Mouse (Mus musculus) left cerebral cortex, postnatal 36 days (tissue): ENCODE results near the gene Vps50. TPM values are rescaled to one million over a fixed set of nuclear protein-coding genes. Genes with fewer than 3 reads are reported as not detected.
A peak's percentile ranks its signal among the peaks of the same experiment; 100 is the strongest.

Experiments
- DNase-seq, 2 experiments: peaks; one replicate each; pipeline ENCODE4 v3.0.0; 2021 to 2022; ENCODE audit warnings: low spot score in 2 of 2, mixed read lengths in 1 of 2
- intact Hi-C: fragments of 180-260 bp; cut with DNase I; formaldehyde crosslinking; loops from one replicate; pipeline ENCODE4 v1.15.1; 2025
- total RNA-seq, 2 experiments: library from RNA; stranded (reverse); gene quantifications; 2 replicates each; pipeline ENCODE4 v1.2.3; 2021

Vps50 gene
- total RNA-seq, 2 experiments from 2014 or later, result 55.0 to 57.5 TPM

DNA sequence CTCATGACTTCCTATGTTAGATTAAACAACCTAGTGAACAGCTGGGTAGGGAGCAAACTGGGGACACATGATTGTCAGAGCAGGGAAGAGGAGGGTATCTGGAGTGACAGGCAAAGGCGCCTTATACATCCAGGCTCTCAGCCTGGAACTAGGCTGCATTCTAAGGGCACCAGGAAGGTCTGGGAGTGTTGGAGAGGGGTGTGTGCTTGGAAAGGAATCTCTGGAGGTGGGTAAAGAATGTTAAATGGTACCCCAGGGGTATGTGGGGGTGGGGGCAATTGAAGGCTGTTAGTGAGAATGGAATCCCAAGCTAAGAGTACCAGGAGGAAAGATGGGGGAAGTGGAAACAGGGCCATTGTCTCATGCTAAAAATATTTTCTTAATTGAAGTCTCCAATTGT lies 96.1 kb downstream of the Vps50 start:
- intact Hi-C loops, result no loop called here
- DNase-seq, result no peak

GRCm38 (mm10) chr6:3612827-3613226 lies 114.6 kb downstream of the Vps50 start:
- intact Hi-C loops, result no loop called here
- DNase-seq, result no peak

DNA sequence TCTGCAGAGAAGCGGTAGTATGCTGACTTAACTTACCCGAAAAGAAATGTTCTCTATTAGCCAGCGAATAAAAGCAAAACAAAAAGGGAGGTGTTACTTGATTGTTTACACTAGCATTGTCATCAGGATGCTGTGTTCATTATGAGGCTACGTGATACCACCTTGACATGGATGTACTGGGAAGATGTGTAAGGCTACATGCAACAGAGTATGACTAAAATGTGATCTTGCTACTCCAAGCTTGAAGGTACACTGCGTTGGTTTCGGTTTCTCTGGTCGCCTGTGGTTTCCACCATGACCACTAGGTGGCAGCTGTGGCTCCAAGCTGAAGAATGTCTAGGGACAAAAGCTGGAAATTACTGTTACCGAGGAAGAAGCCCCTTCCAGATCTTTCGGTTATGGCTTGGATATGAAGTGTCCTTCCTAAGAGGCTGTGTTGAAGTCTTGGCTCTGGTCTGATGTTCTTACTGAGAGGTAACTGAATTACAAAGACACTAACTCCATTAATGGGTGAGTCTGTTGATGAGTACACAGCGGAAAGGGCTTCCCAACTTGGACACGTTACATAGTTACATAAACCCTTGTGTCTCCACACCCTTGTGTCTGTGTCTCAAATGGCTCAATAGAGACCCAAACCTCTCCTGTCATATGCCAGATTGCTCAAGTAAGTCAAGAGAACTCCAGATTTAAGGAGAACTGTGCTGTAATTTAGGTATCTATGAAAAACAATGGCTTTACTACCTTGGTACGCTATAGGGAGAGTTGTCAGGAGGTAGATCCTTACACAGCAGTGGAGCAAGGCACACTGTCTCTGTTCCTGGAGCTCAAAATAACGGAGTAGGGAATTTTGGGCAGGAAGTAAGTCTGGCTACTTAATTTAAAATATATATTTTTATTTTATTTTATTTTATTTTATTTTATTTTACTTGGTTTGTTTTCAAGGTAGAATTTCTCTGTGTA lies 122.5 kb downstream of the Vps50 start:
- intact Hi-C loops, result loop anchor here (2.0 kb wide), 1 partner anchor 924 kb away; no protein-coding TSS in a partner anchor
- peak in 1 of 2 experiments; percentile 38 for DNase-seq

Other genes starting within 250 kb of the Vps50 start
- 1 to 10 TPM; 3.6 to 4.9 TPM for gene Samd9l, start 98.8 kb upstream of the Vps50 start, total RNA-seq
- gene Hepacam2, start 84 bp upstream of the Vps50 start, total RNA-seq, result under 1 TPM; 0.43 to 0.91 TPM